Mouse (Mus musculus): Measurements from ENCODE around the gene Snap47. TPM values are rescaled to one million over a fixed set of nuclear protein-coding genes. Genes with fewer than 3 reads are reported as not detected.

The Snap47 gene
- 10 to 100 TPM; 34.0 to 37.5 TPM for total RNA-seq (2021)
- long read RNA-seq, experiment 1, transcript Snap47-201 (5 exons, 1,896 nt), result major isoform, 83 of 103 reads
- long read RNA-seq, experiment 1, partial matches to known transcripts, result 2 of 103 reads
- long read RNA-seq, experiment 1, other reads (novel, unspliced or antisense), result 18 of 103 reads
- long read RNA-seq, experiment 2, transcript Snap47-201 (5 exons, 1,896 nt), result major isoform, 64 of 75 reads
- long read RNA-seq, experiment 2, partial matches to known transcripts, result 0 of 75 reads
- long read RNA-seq, experiment 2, other reads (novel, unspliced or antisense), result 11 of 75 reads

- intact Hi-C loops (cut with DNase I), result no loop called here
- DNase-seq, result no peak
These were observed at the start of gene Snap47 for GRCm38 (mm10) chr11:59451086-59451485. TSS of gene Snap47 (minus strand) at chr11:59451186.

- no peak for DNase-seq
These were observed 46.8 kb upstream of the Snap47 start for GRCm38 (mm10) chr11:59497747-59498146.

GRCm38 (mm10) chr11:59496672-59497310, 45.8 kb upstream of the Snap47 start:
- intact Hi-C loops (cut with DNase I), result no loop called here
- DNase-seq, result no peak

More at GRCm38 (mm10) chr11:59497747-59498146, 46.8 kb upstream of the Snap47 start:
- intact Hi-C loops (cut with DNase I), result no loop called here

GRCm38 (mm10) chr11:59486222-59486621, 35.2 kb upstream of the Snap47 start:
- intact Hi-C loops (cut with DNase I), result no loop called here
- no peak for DNase-seq

- intact Hi-C loops (cut with DNase I), result no loop called here
- DNase-seq, result no peak
These were observed 34.7 kb upstream of the Snap47 start for GRCm38 (mm10) chr11:59485641-59486040.

GRCm38 (mm10) chr11:59483212-59483611, 32.2 kb upstream of the Snap47 start:
- DNase-seq, result peak; percentile 45 to 72
- intact Hi-C loops (cut with DNase I), result loop anchor here (2.0 to 5.0 kb wide), 3 partner anchors 36 to 246 kb away; no protein-coding TSS in a partner anchor

GRCm38 (mm10) chr11:59477240-59477639, 26.3 kb upstream of the Snap47 start:
- intact Hi-C loops (cut with DNase I), result no loop called here

GRCm38 (mm10) chr11:59472326-59472677, 21.3 kb upstream of the Snap47 start, which contains the start of gene Zfp867:
TSS of gene Zfp867 (minus strand) at chr11:59472474.
- DNase-seq, result peak; percentile 81 to 89
- intact Hi-C loops (cut with DNase I), result loop anchor here (5.0 kb wide), 1 partner anchor 50 kb away; no protein-coding TSS in a partner anchor

More at GRCm38 (mm10) chr11:59477240-59477639, 26.3 kb upstream of the Snap47 start:
- DNase-seq, result no peak

- peak in 1 of 2 experiments; percentile 40 for DNase-seq
- intact Hi-C loops (cut with DNase I), result loop anchor here (5.0 kb wide), 1 partner anchor 49 kb away; no protein-coding TSS in a partner anchor
These were observed 20.7 kb upstream of the Snap47 start for GRCm38 (mm10) chr11:59471413-59472325.

- intact Hi-C loops (cut with DNase I), result no loop called here
- DNase-seq, result no peak
These were observed 9.5 kb upstream of the Snap47 start for GRCm38 (mm10) chr11:59460459-59460858.

GRCm38 (mm10) chr11:59458973-59459372, 8.0 kb upstream of the Snap47 start:
- intact Hi-C loops (cut with DNase I), result no loop called here
- peak; percentile 30 to 57 for DNase-seq

- no peak for DNase-seq
- intact Hi-C loops (cut with DNase I), result no loop called here
These were observed 5.9 kb upstream of the Snap47 start for GRCm38 (mm10) chr11:59456891-59457290.

- DNase-seq, result no peak
- intact Hi-C loops (cut with DNase I), result no loop called here
These were observed 5.4 kb upstream of the Snap47 start for GRCm38 (mm10) chr11:59456346-59456745.

- DNase-seq, result no peak
- intact Hi-C loops (cut with DNase I), result no loop called here
These were observed 685 bp downstream of the Snap47 start for GRCm38 (mm10) chr11:59450230-59450771.

GRCm38 (mm10) chr11:59449741-59450229, 1.2 kb downstream of the Snap47 start, which contains the start of gene Jmjd4:
TSS of gene Jmjd4 (plus strand) at chr11:59450045.
- DNase-seq, result peak; percentile 94 to 95
- intact Hi-C loops (cut with DNase I), result loop anchor here (5.0 kb wide), 1 partner anchor 33 kb away; no protein-coding TSS in a partner anchor

GRCm38 (mm10) chr11:59443102-59443501, 7.9 kb downstream of the Snap47 start:
- intact Hi-C loops (cut with DNase I), result no loop called here
- no peak for DNase-seq

- intact Hi-C loops (cut with DNase I), result no loop called here
- no peak for DNase-seq
These were observed 13.0 kb downstream of the Snap47 start for GRCm38 (mm10) chr11:59437954-59438353.

- DNase-seq, result no peak
These were observed 18.7 kb downstream of the Snap47 start for GRCm38 (mm10) chr11:59432261-59432660.

GRCm38 (mm10) chr11:59429959-59430358, 21.0 kb downstream of the Snap47 start:
- intact Hi-C loops (cut with DNase I), result no loop called here
- no peak for DNase-seq

More at GRCm38 (mm10) chr11:59432261-59432660, 18.7 kb downstream of the Snap47 start:
- intact Hi-C loops (cut with DNase I), result no loop called here
